Mouse (Mus musculus) MEL (cell line): ENCODE results near the gene Ctsd. TPM values are rescaled to one million over a fixed set of nuclear protein-coding genes. Genes with fewer than 3 reads are reported as not detected.

Experiments
- DNase-seq: peaks from one replicate; pipeline ENCODE4 v3.0.0; 2011; ENCODE audit warnings: low read depth, low spot score
- H3K27ac ChIP-seq: 2 replicates; pipeline ENCODE4 v1.5.1; 2012; ENCODE audit warnings: low read depth, mild to moderate bottlenecking, control low read depth, low read length, moderate library complexity; ENCODE audit not compliant: control insufficient read depth
- H3K27me3 ChIP-seq, 2 experiments: fragments of 150-350 bp in 1 of 2; sonication (generic) in 1 of 2; 2 replicates each; pipeline ENCODE4 v1.6.1; 2012; ENCODE audit warnings: low read length in 2 of 2, mild to moderate bottlenecking in 2 of 2, improper control_type of control experiment in 1 of 2, moderate library complexity in 1 of 2; ENCODE audit not compliant: insufficient read depth in 2 of 2, control insufficient read depth in 1 of 2
- H3K36me3 ChIP-seq, 2 experiments: 2 replicates each; pipeline ENCODE4 v1.6.1; 2012 to 2014; ENCODE audit warnings: low read length in 2 of 2, improper control_type of control experiment in 1 of 2, inconsistent platforms in 1 of 2, mild to moderate bottlenecking in 1 of 2; ENCODE audit not compliant: insufficient read depth in 2 of 2, control insufficient read depth in 1 of 2
- H3K4me1 ChIP-seq, 2 experiments: fragments of 150-350 bp in 1 of 2; sonication (generic) in 1 of 2; 2 replicates each; pipeline ENCODE4 v1.6.1; 2012; ENCODE audit warnings: low read length in 2 of 2, improper control_type of control experiment in 1 of 2, mild to moderate bottlenecking in 1 of 2; ENCODE audit not compliant: insufficient read depth in 2 of 2, control insufficient read depth in 1 of 2
- H3K4me3 ChIP-seq, 2 experiments: fragments of 150-350 bp in 1 of 2; sonication (generic) in 1 of 2; 2 replicates each; pipeline ENCODE4 v1.5.1; 2012; ENCODE audit warnings: low read depth in 2 of 2, low read length in 2 of 2, mild to moderate bottlenecking in 2 of 2, moderate library complexity in 2 of 2, control low read depth in 1 of 2, improper control_type of control experiment in 1 of 2; ENCODE audit not compliant: control insufficient read depth in 1 of 2, insufficient read depth in 1 of 2
- H3K79me2 ChIP-seq: 2 replicates; pipeline ENCODE4 v1.6.1; 2012; ENCODE audit warnings: mild to moderate bottlenecking, low read length, moderate library complexity; ENCODE audit not compliant: control insufficient read depth, poor library complexity, insufficient read depth
- H3K9ac ChIP-seq: 2 replicates; pipeline ENCODE4 v1.6.1; 2012; ENCODE audit warnings: low read depth, mild to moderate bottlenecking, control low read depth, low read length, moderate library complexity; ENCODE audit not compliant: control insufficient read depth, poor library complexity, severe bottlenecking
- H3K9me3 ChIP-seq: fragments of 150-350 bp; sonication (generic); replicated peaks from 2 replicates; pipeline ENCODE4 v1.6.1; 2012; ENCODE audit warnings: mild to moderate bottlenecking, low read length, improper control_type of control experiment, moderate library complexity; ENCODE audit not compliant: insufficient read depth
- BHLHE40 ChIP-seq: IDR thresholded peaks from 2 replicates; pipeline ENCODE4 v1.6.1; 2012; ENCODE audit warnings: low read depth, mild to moderate bottlenecking, inconsistent platforms, low read length, improper control_type of control experiment, borderline replicate concordance
- CHD1 ChIP-seq: IDR thresholded peaks from 2 replicates; pipeline ENCODE4 v1.6.1; 2012; ENCODE audit warnings: low read depth, mild to moderate bottlenecking, inconsistent platforms, low read length, improper control_type of control experiment
- CTCF ChIP-seq, 3 experiments: IDR thresholded peaks in 2 of 3; conservative IDR thresholded peaks in 1 of 3; 2 replicates each; pipeline ENCODE4 v1.5.1; 2011 to 2012; ENCODE audit warnings: low read length in 3 of 3, low read depth in 2 of 3, mild to moderate bottlenecking in 2 of 3, improper control_type of control experiment in 1 of 3, inconsistent platforms in 1 of 3, mixed read lengths in 1 of 3, moderate library complexity in 1 of 3; ENCODE audit not compliant: control insufficient read depth in 1 of 3, insufficient read depth in 1 of 3, poor library complexity in 1 of 3, severe bottlenecking in 1 of 3
- E2F4 ChIP-seq: IDR thresholded peaks from 2 replicates; pipeline ENCODE4 v1.6.1; 2011; ENCODE audit warnings: low read depth, low read length, improper control_type of control experiment, borderline replicate concordance
- ELF1 ChIP-seq: IDR thresholded peaks from 2 replicates; pipeline ENCODE4 v1.6.1; 2014; ENCODE audit warnings: low read depth, mild to moderate bottlenecking, inconsistent platforms, low read length, improper control_type of control experiment, moderate library complexity
- GABPA ChIP-seq: IDR thresholded peaks from 2 replicates; pipeline ENCODE4 v1.6.1; 2012; ENCODE audit warnings: low read depth, mild to moderate bottlenecking, inconsistent platforms, low read length, improper control_type of control experiment, moderate library complexity
- GATA1 ChIP-seq: IDR thresholded peaks from 2 replicates; pipeline ENCODE4 v1.6.1; 2011; ENCODE audit warnings: low read depth, low read length, improper control_type of control experiment
- MAFK ChIP-seq: IDR thresholded peaks from 2 replicates; pipeline ENCODE4 v1.6.1; 2011; ENCODE audit warnings: low read depth, mild to moderate bottlenecking, low read length, improper control_type of control experiment, borderline replicate concordance
- MYB ChIP-seq: IDR thresholded peaks from 2 replicates; pipeline ENCODE4 v1.6.1; 2011; ENCODE audit warnings: mild to moderate bottlenecking, low read depth, low read length, improper control_type of control experiment
- MYC ChIP-seq: IDR thresholded peaks from 2 replicates; pipeline ENCODE4 v1.6.1; 2011; ENCODE audit warnings: low read depth, mild to moderate bottlenecking, low read length, improper control_type of control experiment, moderate library complexity
- POLR2A ChIP-seq, 2 experiments: IDR thresholded peaks; 2 replicates each; pipeline ENCODE4 v1.6.1; 2011 to 2012; ENCODE audit warnings: low read length in 2 of 2, mild to moderate bottlenecking in 2 of 2, control low read depth in 1 of 2, improper control_type of control experiment in 1 of 2, low read depth in 1 of 2, moderate library complexity in 1 of 2; ENCODE audit not compliant: control insufficient read depth in 1 of 2, insufficient read depth in 1 of 2, poor library complexity in 1 of 2
- POLR2AphosphoS2 ChIP-seq: IDR thresholded peaks from 2 replicates; pipeline ENCODE4 v1.6.1; 2011; ENCODE audit warnings: low read length, improper control_type of control experiment
- POLR2AphosphoS5 ChIP-seq: IDR thresholded peaks from 2 replicates; pipeline ENCODE4 v1.6.1; 2012; ENCODE audit warnings: low read depth, borderline replicate concordance, mild to moderate bottlenecking, inconsistent platforms, low read length, moderate library complexity, mixed read lengths
- RAD21 ChIP-seq: IDR thresholded peaks from 2 replicates; pipeline ENCODE4 v1.6.1; 2011; ENCODE audit warnings: mild to moderate bottlenecking, low read depth, low read length, improper control_type of control experiment
- SMC3 ChIP-seq: IDR thresholded peaks from 2 replicates; pipeline ENCODE4 v1.6.1; 2011; ENCODE audit warnings: low read depth, low read length, improper control_type of control experiment
- TAL1 ChIP-seq: IDR thresholded peaks from 2 replicates; pipeline ENCODE4 v1.6.1; 2012; ENCODE audit warnings: mild to moderate bottlenecking, inconsistent platforms, low read length, moderate library complexity, mixed read lengths
- TBP ChIP-seq: IDR thresholded peaks from 2 replicates; pipeline ENCODE4 v1.8.0; 2011; ENCODE audit warnings: low read depth, low read length, improper control_type of control experiment
- TCF12 ChIP-seq: IDR thresholded peaks from 2 replicates; pipeline ENCODE4 v1.6.1; 2014; ENCODE audit warnings: low read depth, mild to moderate bottlenecking, inconsistent platforms, low read length, improper control_type of control experiment, moderate library complexity
- UBTF ChIP-seq: IDR thresholded peaks from 2 replicates; pipeline ENCODE4 v1.6.1; 2012; ENCODE audit warnings: low read depth, mild to moderate bottlenecking, inconsistent platforms, low read length, improper control_type of control experiment, moderate library complexity, borderline replicate concordance; ENCODE audit not compliant: insufficient read depth
- ZC3H11A ChIP-seq: IDR thresholded peaks from 2 replicates; pipeline ENCODE4 v1.6.1; 2012; ENCODE audit warnings: low read depth, mild to moderate bottlenecking, inconsistent platforms, low read length, improper control_type of control experiment
- ZNF384 ChIP-seq: IDR thresholded peaks from 2 replicates; pipeline ENCODE4 v1.6.1; 2012; ENCODE audit warnings: low read depth, mild to moderate bottlenecking, inconsistent platforms, low read length, improper control_type of control experiment
- polyA plus RNA-seq, 2 experiments: library from polyadenylated mRNA; stranded (reverse) in 1 of 2; unstranded in 1 of 2; fragments of >175 nt in 1 of 2; fragments of >200 nt in 1 of 2; gene quantifications; 2 replicates each; pipeline versions ENCODE4 v1.2.1 to v1.2.4; 2012; ENCODE audit warnings: low replicate concordance in 2 of 2, low read depth in 1 of 2; ENCODE audit not compliant: insufficient read length in 2 of 2, insufficient read depth in 1 of 2, missing spikeins in 1 of 2
- total RNA-seq: library from RNA; depleted of rRNA; stranded (reverse); fragments of 300-350 nt; gene quantifications from 2 replicates; pipeline ENCODE4 v1.2.3, GENCODE M21; 2012

Ctsd gene
- total and polyA plus RNA-seq, 3 experiments: 89.3 to 179 (median 115) TPM

DNA sequence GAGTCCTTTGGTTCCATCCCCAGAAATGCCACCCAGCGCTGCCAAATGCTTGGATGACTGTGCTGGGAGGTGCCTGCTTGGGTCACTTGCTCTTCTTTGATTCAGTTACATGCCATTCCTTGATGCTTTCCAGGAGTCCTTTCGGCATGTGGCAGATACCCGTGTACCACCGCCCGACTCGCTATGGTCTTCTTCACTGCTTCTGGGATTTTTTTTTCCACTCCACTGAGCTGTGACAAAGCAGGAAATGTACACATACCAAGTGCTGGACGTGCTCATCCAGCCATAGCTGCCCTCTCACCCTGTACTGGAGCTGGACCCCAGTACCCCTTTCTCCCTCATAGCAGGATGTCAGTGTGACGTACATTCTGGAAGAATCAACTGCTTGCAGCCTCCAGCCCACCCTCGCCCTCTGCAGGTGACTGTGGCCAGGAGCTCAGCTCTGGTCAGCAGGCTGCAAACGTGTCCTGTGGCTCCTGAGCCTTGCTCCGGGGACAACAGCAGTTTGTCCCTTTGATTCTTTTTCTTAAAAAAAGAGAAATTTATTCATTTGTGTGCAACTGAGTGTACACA lies 37.9 kb upstream of the Ctsd start:
- Histone ChIP-seq H3K9me3 (no peaks in the 10 kb centered on the region), H3K27ac (no peak overlapping the region), H3K36me3 (peaks cover 0 to 5% of the 10 kb centered on the region in 2 experiments; a peak in 2 of 4 replicates), H3K4me3 (no peak overlapping the region), H3K9ac (no peak overlapping the region), H3K4me1 (peaks cover 8 to 9% of the 10 kb centered on the region in 2 experiments), H3K79me2 (no peaks in the 10 kb centered on the region), H3K27me3 (peaks cover 0 to 2% of the 10 kb centered on the region in 2 experiments; a peak in 2 of 4 replicates)
- TF ChIP-seq CTCF (IDR thresholded peaks at IDR 0.05 in 2 of 3, conservative IDR thresholded peaks at IDR 0.05 in 1 of 3; ENCODE audit: control insufficient read depth in 1 of 3, insufficient read depth in 1 of 3, low read depth in 2 of 3, low read length in 3 of 3, poor library complexity in 1 of 3, severe bottlenecking in 1 of 3) (peak in 2 of 3 experiments; percentile 34 to 35; a peak in 4 of 6 replicates), GABPA (no peak), SMC3 (peak; percentile 49), ZC3H11A (peak; percentile 26; the same call in 1 of the 2 replicates), POLR2AphosphoS2 (no peak), RAD21 (peak; percentile 22)
- DNase-seq: no peak

DNA sequence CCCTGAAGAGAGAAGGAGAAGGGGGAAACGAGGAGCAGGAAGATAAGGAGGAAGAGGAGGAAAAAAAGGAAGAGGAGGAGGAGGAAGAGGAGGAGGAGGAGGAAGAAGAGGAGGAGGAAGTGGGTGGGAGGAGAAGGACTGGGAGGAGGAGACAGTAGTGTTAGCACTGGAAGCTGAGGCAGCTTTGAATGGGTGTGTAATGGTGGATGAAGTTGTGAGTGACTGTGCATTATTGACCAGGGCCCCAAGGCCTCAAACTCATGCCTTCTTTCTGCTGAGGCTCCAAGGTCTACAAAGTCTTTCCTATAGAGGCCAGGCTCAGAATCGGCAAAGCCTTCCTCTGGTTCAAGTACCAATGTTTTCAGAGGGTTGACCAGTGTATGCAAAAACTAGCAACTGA lies 34.0 kb upstream of the Ctsd start:
- H3K36me3 ChIP-seq: peaks cover 0 to 15% of the 10 kb centered on the region in 2 experiments; a peak in 2 of 4 replicates
- no peaks in the 10 kb centered on the region for H3K27me3 ChIP-seq
- H3K79me2 ChIP-seq: no peaks in the 10 kb centered on the region
- DNase-seq: no peak
- peak overlapping the region; percentile 19 for H3K27ac ChIP-seq
- no peaks in the 10 kb centered on the region for H3K9me3 ChIP-seq
- no peak overlapping the region for H3K4me3 ChIP-seq
- TF ChIP-seq POLR2AphosphoS5 (no peak), TCF12 (no peak), ELF1 (no peak), GATA1 (no peak), ZNF384 (no peak), POLR2A (IDR thresholded peaks at IDR 0.05; ENCODE audit: control insufficient read depth in 1 of 2, insufficient read depth in 1 of 2, low read depth in 1 of 2, low read length in 2 of 2, poor library complexity in 1 of 2) (no peak), E2F4 (no peak), MAFK (no peak), BHLHE40 (no peak), TBP (no peak), MYB (no peak), MYC (no peak), CHD1 (no peak), UBTF (no peak), ZC3H11A (no peak), TAL1 (no peak), POLR2AphosphoS2 (no peak)
- TF ChIP-seq, all 39 proteins: peak for 0
- Histone ChIP-seq H3K9ac (no peak overlapping the region), H3K4me1 (peaks cover 14 to 21% of the 10 kb centered on the region in 2 experiments)
